Mouse (Mus musculus): ENCODE data around the gene Bbox1.

The Bbox1 gene

DNA sequence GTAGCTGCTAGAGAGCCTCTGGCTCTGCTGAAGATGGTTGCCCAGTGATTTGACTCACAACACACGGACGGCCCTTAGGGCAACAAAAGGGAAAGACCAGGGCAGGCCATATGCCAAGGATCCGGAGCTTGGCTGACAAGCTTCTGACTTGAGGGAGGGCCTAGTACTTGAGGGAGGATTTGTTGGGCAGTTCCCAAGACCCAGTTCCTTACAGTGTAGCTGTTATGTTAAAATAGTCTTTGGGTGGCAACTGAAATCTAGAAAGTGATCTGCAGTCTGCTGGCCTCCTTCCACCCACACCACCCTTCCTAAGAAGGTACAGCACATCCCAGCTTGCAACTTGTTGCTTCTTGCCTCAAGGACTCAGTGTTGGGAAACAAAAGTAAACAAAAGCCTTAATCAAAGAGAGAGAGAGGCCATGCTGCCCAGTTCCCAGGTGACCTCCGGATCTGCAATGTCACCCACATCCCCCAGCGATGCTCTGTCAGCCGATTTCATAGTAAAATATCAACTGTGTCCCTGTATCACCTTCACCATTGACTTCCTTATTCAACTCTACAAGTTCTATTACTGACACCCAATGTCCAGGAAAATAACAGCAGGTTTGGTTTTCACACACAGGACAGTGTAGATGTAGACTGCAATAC is at the start of gene Bbox1:
Bbox1 (minus strand) TSS at position 52 of the 647 bp plus-strand sequence.
- no peak for DNase-seq (ENCODE audit: low read depth)

DNA sequence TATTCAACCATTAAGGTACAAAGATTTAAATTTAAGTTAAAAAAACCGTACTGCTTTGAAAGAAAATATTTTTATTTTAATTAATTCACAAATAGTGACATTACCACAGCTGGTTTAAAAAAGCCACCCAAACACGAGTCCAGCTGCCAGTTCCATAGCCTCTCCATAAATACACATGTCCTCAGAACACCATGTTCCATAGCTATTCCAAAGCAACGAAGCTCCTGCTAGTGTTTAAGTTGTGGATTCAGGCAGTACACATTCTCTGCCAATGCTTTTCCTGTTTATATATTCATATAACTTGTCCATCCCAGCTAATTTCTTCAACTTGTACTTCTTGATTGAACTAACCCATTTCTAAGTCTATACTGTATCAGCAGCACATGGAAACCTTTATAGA is 49.5 kb upstream of the Bbox1 start:
- DNase-seq (ENCODE audit: low read depth): no peak

DNA sequence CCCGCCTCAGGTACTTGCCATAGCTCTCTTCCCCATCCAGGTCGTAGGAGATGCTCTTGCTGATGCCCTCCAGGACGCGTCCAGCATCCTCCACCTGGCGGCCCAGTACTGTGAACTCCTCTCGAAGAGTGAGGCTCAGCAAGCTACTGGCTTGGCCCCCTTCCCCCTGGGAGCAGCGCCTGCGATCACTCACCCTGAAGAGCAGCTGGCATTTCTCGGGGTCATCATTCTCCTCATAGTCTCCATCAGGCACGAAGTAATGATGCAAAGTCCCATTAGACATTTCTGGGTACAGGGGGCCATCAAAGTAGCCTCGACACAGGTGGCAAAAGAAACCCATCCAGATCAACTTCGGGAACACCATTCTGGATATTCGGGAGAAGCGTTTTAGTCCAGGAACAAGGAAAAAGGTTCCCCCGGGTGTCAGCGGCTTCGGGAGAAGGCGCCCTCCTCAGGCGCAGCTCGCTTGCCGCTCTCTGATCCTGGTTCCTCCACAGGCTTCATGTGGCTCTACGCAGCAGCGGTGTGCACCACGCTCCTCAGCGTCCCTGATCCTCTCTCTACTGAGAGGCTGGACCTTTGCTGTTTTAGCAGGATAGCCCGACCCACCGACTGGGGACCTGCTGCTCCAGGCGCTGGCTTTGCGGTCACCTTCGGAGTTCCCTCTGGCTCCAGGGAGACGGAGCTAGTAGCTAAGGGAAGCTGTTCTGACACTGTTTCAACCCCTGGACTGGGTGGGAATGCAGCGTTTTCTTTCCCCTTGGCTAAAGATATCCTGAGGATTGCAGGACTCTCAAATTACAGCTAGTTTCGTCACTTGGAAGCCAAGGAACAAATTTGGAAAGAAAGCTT is 48.3 kb upstream of the Bbox1 start, which contains the start of gene Fibin:
Fibin (minus strand) TSS at position 752 of the 852 bp plus-strand sequence.
- no peak for DNase-seq (ENCODE audit: low read depth)

DNA sequence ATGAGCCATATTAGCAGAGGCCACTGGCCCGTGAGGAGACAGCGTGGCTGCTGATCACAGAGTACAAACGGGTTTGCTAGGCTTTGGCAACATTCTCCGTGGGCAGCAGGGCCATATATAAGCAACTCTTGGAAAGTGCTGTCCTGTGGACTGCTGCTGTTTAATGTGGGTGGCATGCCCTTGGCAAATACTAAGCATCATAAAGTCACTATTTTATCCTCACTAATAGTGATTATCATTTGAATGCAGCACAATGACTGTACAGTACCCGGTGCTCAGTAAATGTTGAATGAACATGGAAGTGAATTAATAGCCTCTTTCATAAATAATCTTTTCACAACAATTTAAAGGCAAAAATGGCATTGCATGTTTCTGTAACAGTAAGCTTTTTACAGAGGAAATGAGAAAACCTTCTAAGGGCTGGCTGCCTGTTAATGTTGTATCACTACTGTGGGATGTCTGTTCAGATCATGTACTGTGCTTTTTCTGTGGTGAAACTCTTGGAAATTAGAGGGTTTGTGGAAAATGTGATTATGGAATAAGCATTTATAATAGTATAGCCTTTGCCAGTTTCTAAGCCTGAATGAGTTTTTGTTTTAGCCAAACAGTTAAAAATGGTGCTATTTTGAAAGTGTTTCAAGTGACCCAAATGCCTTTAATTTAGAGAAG is 39.1 kb upstream of the Bbox1 start:
- DNase-seq (ENCODE audit: low read depth): no peak

DNA sequence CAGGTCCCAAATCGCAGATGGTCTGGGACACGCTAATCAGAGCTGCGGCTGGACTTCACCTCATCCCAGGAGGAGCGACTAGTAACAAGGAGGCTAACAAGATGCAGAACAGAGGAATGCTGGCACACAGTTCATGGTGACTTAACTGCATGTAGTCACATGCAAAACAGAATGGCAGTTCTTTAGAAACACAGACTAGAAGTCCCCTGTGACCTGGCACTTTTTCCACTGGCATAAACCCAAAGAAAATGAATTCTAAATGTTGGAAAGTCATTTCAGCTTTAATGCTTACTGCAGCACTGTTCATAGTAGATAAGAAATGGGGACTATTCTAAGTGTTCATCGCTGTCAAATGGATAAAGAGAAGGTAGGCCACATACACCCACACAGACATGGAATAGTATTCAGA is 37.5 kb upstream of the Bbox1 start:
- no peak for DNase-seq (ENCODE audit: low read depth)

DNA sequence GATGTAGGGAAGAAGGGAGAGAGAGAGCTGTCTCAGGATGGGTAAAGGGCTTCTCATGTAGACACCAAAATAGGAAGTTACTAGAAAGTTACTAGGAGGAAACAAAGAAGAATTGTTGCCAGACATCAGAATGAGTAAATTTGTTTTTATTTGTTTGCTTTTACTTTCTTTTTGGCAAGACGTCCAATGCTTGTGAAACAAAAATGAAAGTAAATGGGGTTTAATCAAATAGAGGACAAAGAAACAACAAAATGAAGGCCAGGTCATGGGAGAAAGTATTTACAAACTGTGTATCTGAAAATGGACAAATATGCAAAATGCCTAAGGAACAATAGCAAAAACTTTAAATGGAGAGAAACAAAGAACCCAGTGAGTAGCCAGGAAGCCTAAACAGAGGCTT is 37.0 kb upstream of the Bbox1 start:
- DNase-seq (ENCODE audit: low read depth): no peak

DNA sequence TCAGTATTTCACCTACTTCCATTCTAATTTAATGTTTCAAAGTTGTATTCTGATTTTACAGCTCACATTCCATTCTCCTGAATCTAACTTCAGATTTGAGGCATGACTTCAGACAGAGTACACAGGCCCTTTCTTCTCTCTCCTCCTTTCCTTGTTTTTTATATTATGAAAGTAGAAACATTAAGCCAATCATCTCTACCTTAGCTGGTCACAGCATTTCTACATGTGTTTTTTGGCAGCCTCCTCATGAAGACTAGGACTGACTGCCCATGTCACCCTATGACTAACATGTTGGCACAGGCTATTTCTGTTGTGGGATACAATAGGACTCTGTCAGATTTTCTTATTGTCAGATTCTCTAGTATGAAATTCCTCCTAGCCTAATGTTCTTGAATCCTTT is 14.6 kb upstream of the Bbox1 start:
- no peak for DNase-seq (ENCODE audit: low read depth)

DNA sequence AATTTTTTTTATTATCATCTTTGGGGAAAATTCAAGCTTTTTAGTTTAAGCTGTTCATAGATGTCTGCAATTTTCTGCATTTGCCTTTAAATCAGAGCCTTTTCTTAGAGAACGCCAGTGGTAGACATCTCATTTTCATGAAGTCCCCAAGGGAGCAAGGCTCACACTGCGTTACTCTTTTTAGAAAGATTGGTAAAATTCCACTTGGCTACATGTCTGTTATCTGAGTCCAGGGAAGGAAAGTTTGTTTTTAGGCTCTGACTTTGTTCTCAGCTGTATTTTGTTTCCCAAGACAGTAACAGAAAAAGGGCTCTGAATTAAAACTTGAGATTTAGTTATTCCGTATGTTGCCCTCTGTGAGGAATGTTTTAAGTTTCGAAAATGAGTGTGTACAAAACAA is 5.6 kb upstream of the Bbox1 start:
- DNase-seq (ENCODE audit: low read depth): no peak

DNA sequence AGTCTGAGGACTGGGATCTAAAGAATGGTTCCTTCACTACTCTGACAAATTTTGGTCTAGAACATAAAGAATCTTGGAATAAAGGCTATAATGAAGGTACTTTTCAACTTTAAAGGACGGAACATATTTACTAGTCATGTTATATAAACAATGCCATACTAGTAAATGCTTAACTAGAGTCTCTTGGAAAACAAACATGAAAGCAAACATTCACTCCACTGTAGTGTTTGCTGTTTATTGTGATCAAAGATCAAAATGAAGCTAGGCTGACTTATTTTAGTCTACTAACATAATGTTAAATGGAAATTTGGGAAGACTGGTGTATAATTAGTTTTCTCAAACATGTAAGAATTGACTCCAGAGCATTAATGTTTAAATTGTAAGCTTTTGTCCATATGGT is 4.9 kb upstream of the Bbox1 start:
- no peak for DNase-seq (ENCODE audit: low read depth)

DNA sequence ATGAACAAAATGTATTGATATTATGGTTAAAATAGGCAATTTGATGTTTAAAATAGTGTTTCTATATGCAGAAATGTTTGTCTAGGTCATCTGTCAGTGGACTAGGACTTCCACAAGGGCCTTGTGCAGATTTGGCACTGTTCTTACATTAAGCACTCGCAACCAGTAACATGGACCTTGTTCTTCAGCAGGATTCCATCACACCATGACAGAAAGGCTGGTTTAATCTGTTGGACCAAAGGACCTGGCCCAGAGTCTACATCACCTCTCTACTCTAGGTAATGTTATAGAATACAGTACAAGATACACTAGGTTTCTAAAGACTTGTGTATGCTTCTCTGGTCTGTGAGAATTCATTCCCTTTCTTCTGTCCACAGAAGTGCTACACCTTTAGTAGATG is 4.4 kb upstream of the Bbox1 start:
- DNase-seq (ENCODE audit: low read depth): no peak

DNA sequence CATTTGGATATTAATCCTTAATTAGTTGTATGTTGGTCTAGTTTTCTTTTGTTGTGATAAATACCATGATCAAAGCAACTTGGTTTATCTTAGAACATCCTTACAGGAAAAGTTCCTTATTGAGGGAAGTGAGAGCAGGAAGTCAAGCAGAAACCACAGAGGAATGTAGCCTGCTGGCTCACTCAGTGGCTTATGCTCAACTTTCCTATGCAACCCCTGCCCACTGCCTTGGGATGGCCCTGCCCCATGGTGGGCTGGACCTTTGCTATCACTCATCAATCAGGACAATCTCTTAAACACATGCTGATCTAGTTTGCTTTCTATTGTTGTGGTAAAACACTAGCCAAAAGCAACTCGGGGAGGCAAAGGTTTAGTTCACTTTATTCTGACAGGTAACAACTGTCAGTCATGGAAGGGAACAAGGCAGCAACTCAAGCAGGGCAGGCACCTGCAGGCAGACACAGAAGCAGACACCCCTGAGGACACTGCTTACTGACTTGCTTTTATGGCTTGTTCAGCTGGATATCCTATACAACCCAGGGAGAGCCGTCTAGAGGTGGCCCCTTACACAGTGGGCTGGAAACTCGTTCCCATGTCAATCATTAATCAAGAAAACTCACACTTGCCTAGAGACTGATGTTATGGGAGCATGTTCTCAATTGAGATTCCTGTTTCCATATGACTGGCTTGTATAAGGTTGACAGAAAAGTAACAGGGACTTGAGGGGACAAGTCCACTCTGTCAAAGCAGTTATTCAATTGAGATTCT is 1.9 kb upstream of the Bbox1 start:
- no peak for DNase-seq (ENCODE audit: low read depth)

DNA sequence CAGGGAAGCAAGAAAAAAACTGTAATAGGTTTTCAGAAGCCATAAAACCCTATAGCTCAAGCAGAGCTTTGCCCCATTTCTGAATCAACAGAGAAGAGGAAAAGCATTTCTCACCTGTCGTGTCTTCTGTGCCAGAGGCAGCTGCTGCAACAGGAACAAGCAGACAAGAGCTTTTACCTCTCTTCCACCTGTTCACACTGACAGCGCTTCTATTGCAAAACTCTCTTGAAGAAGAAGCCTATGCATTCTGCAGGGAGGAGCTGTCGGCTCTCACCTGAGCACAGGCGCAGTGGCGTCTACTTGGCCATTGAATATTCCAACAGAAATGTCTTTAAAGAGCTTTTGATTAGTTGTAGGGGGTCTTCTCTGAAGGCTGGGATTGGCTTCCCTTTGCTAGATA is 286 bp downstream of the Bbox1 start:
- no peak for DNase-seq (ENCODE audit: low read depth)

DNA sequence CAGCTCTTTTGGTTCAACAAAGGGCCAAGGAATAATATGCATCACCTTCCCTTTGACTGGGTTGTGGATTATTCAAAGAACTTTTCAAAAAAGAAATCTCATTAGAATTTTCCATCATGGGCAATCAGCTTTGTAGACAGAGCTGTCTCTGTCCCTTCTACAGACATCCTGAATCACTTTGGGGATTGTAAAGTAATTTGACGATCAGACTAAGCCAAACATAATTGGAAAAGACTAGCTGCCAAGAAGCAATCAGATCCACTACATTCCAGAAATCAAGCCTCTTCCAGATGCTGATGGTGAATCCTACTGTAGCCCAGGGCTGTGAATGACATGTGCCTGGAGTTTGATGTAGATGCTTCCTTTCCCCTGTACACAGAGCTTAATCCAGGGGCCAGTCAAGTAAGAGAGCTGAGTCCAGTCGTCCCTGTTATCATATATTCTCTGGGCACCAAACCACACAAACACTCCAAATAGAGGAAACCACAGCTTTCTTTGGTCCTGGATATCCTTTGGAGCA is 995 bp downstream of the Bbox1 start:
- DNase-seq (ENCODE audit: low read depth): no peak

DNA sequence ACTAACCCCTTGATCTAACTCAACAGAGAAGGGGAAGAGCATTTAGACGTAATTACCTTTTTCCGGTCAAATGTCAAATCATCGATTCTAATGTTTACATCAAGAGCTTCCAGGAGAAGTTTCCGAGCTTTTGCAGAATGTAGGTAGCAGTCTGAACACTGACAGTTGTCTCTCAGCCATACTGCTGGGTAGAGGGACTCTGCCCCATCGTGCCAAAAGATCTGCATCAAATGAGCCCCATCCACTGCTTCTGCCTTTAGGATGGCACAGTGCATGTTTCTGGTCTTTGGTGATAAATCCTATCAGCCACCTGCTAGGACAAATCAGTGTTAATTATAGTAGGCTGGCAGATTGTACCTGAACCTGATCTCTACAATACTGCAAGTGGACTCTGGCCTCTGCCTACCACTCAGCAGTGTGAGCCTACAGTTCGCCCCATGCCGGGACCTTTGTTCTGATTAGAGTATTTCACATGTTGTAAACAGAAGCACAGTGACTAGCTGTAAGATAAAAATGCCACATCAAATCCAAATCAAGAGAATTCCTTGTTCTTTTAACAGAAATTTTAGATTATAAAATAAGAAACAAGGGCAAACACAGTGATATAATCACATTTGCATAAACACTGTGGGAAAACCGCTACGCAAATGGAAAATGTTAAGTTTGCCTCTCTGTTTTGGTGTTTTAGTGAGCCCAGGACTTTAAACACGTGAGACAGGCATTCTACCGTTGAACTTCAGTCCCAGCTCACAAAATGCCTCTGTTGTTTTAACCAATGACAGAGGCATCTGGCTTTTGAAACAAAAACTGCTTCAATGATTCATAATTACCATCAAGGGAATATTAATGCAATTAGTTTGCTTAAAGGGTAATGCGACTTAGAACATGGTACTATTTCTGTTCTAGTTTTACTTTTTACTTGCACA is 8.7 kb downstream of the Bbox1 start:
- no peak for DNase-seq (ENCODE audit: low read depth)

DNA sequence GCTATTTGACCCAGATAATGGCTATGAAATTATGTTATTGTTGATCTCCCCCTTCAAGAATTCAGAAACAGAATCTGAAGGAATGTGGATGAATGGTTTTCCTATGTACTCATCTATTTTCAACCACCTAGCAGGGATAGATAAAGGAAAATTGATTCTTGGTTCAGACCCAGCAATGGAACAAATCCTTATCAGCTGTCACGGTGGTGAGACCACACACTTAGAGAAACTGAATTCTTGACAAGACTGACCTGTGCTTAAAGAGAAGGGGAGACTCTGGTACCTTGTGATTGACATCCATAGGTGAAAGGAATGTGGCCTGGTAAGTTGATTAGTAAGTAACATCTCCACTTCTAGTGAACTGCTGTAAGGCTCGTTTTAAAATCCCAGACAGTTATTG is 12.1 kb downstream of the Bbox1 start:
- DNase-seq (ENCODE audit: low read depth): no peak

DNA sequence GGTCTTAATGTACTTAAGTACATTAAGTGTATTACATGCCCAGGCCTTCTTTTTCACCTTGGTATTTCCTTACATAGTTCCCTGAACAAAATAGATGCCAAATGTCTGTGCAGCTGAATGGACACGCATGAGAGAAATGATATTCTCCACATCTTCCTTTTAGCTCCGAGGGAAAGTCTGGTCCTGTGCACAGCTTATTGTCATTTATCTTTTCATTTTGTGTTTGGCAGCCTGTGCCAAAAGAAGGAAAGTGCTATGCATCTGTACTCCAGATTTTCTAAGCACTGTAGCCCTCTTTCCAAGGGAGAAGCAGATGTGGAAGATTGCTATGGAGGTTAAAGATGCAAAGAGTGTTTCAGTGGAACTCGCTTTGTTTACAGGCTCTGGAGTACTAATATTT is 13.0 kb downstream of the Bbox1 start:
- DNase-seq (ENCODE audit: low read depth): no peak

DNA sequence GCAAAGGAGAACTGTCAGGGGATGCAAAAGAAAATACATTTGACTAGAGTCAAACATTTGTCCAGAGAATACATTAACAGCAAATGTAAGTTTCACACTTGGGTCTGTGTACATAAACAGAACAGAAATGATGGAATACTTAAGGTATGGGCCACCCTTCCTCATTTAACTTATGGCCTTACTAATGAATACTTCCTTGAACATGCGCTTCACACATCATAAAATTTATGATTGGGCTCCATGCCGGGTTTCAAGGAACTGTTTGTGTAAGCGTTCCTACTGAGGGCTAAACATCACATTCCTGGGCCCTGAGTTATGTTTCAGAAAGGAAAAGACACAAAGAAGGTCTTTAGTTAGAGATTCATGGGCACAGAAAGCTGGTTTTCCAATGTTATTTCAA is 19.4 kb downstream of the Bbox1 start:
- DNase-seq (ENCODE audit: low read depth): no peak

DNA sequence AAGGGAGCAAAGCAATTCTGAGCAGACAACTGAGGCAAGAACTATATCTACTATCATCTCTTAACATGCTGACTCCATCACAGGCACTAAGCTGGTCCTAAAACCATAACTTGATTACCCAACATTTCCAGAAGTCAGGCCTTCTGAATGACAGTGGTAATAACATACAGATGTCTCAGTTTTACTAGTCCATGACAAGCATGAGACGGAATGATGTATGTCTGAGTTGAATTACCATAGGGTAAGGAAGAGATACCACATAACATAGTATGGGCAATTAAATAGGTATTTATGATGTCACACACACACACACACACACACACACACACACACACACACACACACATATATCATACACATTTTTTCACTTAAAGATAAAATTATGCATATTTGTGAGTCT is 26.4 kb downstream of the Bbox1 start:
- DNase-seq (ENCODE audit: low read depth): no peak

DNA sequence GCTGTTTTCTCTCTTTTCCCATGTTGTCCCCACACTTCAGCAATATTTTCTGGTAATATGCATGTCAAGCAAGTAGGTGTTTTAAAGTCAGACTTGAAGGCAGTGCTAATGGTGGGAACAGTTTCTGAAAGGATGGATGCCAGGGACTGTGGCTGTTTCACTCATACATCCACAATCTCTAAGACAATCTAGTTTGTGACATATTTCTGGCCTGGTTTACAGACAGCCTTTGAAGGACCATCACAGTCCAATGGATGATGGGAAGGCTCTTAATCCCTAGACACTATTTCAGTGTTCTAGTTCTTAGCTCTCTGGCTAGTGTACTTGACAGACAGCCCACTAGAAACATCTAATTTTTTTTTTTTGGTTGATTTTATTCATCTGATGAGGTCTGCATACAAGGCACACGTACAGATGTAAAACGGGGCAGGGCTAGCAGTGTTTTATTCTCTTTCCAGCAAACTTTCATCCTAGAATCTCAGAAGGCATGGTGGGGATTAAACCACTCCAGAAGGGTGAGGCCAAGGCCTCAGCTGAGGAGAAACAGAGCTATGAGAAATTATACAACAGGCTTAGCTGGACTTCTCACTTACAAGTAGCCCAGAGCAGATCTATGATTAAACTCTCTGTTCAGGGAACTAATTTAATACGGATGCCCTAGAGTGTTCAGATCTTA is 28.4 kb downstream of the Bbox1 start:
- no peak for DNase-seq (ENCODE audit: low read depth)

DNA sequence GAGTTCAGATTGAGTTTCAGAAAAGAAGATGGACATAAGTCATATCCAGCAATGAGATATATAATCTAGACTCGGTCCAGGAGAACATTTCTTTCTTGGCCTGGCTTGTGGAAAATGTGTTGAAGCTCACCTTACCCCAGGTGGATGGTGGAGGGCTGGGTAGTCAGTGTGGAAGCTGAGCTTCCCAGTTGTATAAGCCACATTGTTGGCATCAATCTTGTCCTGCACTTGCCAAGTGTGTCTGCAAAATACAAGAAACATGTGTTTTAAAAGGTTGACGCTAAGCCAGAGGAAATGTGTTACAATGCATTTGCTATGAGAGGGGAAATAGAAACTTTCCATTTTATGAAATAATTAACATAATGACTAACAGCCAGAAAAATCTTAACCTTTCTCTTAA is 38.9 kb downstream of the Bbox1 start:
- DNase-seq (ENCODE audit: low read depth): no peak
